In the genomic region with DNA sequence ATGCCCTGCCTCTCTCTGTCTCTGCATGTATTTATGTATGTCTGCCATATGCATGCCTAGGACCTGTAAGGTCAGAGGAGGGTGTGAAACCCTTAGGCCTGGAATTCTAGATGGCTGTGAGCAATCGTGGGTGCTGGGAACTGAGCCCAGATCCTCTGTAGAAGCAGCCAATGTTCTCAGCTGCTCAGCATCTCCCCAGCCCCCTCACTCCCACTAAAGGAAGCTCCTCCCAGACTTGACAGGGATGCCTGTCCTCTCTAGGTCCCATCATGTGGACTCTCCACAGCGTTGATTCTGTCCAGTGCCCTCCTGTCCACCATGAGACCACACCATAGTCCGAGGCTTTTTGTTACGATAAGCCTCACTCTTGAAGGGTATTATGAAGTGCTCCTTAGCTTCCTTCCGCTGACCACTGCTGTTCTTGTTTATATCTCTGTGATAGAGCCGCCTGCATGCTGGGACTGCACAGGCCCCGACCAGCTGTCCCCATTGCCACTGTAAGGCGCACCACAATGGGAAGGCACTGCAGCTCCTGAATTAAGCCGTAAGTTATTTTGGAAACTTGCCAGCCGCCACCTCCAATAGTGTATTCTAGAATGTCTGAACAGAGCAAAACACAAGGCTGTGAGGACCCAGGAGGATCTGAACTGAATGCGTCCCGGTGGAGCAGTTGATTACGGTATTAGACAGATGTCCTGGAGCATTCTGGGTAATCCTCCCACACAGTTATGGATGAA, we compare ENCODE assay signal across 12 mouse cellular contexts. TPM values are rescaled to one million over a fixed set of nuclear protein-coding genes. Genes with fewer than 3 reads are reported as not detected.
DNase-seq lines count a peak whose midpoint lies in the region; ATAC-seq and TF ChIP-seq lines count a peak whose summit lies in the region.
"Had no signal": no experiment of that assay in that cellular context is flagged by ENCODE, and none has a peak within 500 bp of the region (broad histone marks: within the 10 kb centered on the region; RNA-seq: fewer than 3 reads in every experiment).

No protein-coding gene starts in this region.

- H3K4me3 ChIP-seq in lung, embryonic 15.5 days: no peak overlapping the region
- no peak overlapping the region for H3K4me3 ChIP-seq in lung, postnatal 0 days (ENCODE audit: low read depth, low read length)
- H3K4me3 ChIP-seq: erythroblast, embryonic 14.5 days had no signal

- no peak overlapping the region for H3K4me2 ChIP-seq in lung, embryonic 15.5 days
- no peak overlapping the region for H3K4me2 ChIP-seq in lung, postnatal 0 days (replicated peaks; ENCODE audit: low read depth, low read length)

- WGBS in lung, embryonic 15.5 days: 49% methylated on average over 13 of the region's 13 CpGs
- WGBS in lung, postnatal 0 days: 55% methylated on average over 13 of the region's 13 CpGs

- TF ChIP-seq EP300 in lung, postnatal 0 days (IDR thresholded peaks at IDR 0.05): no peak

- 0 out of 2 replicates have a peak, but pooled peaks cover 3% of the 10 kb centered on the region for H3K4me1 ChIP-seq in lung, embryonic 15.5 days
- no peaks in the 10 kb centered on the region for H3K4me1 ChIP-seq in lung, postnatal 0 days (ENCODE audit: insufficient read depth, low read depth, low read length)

- no peaks in the 10 kb centered on the region for H3K27me3 ChIP-seq in lung, embryonic 15.5 days
- H3K27me3 ChIP-seq in lung, postnatal 0 days (replicated peaks; ENCODE audit: insufficient read depth, low read length): no peaks in the 10 kb centered on the region

- H3K27ac ChIP-seq in lung, embryonic 15.5 days: no peak overlapping the region
- H3K27ac ChIP-seq in lung, postnatal 0 days (ENCODE audit: low read length): no peak overlapping the region

- no peaks in the 10 kb centered on the region for H3K36me3 ChIP-seq in lung, embryonic 15.5 days
- H3K36me3 ChIP-seq in lung, postnatal 0 days (ENCODE audit: insufficient read depth, low read length): no peaks in the 10 kb centered on the region

- ATAC-seq in cerebellum, adult (ENCODE audit: insufficient number of reproducible peaks, low FRiP score, low TSS enrichment): no peak
- 0 out of 2 replicates have a peak, but pooled peaks have one; percentile 39 for ATAC-seq in lung, embryonic 15.5 days (ENCODE audit: borderline replicate concordance, extremely low read depth, low FRiP score, low TSS enrichment)
- no peak for ATAC-seq in lung, postnatal 0 days

- no peak overlapping the region for H3K9ac ChIP-seq in lung, embryonic 15.5 days
- H3K9ac ChIP-seq in lung, postnatal 0 days (replicated peaks; ENCODE audit: low read depth): no peak overlapping the region

- peak; percentile 25 to 37 for DNase-seq in cerebellum, postnatal 14 days
- no peak for DNase-seq in lung, postnatal 0 days (ENCODE audit: low spot score)
- DNase-seq in layer of hippocampus, adult 18-20 months (ENCODE audit: low spot score in 2 of 2): peak; percentile 49 to 75
- DNase-seq in retina, adult 2 months (ENCODE audit: low read depth, low spot score): peak; percentile 56
- no peak for DNase-seq in adrenal gland, postnatal 25 days
- DNase-seq in adrenal gland, adult 8-10 months: no peak

- no peak for TF ChIP-seq CTCF in lung, postnatal 0 days (IDR thresholded peaks at IDR 0.05)

- H3K9me3 ChIP-seq in lung, embryonic 15.5 days: no peaks in the 10 kb centered on the region
- H3K9me3 ChIP-seq in lung, postnatal 0 days (ENCODE audit: low read length): no peaks in the 10 kb centered on the region

RNA-seq across cellular contexts. Expression of a gene that starts 40.4 kb away (rescaled TPM):
- not detected in 2 replicates for polyA plus RNA-seq in lung, embryonic 15.5 days (2015; fragmentation: Nextera tagmentation; extraction: Ambion mirVana)
- not detected in 2 replicates for polyA plus RNA-seq in lung, postnatal 0 days (2015; fragmentation: Nextera tagmentation; extraction: Ambion mirVana)
- total RNA-seq in layer of hippocampus, adult 18-20 months (2021): not detected
- total RNA-seq in adrenal gland, postnatal 25 days (2021): not detected in 2 replicates
- not detected for total RNA-seq in adrenal gland, adult 8-10 months (2022)
- total RNA-seq: layer of hippocampus, postnatal 14 days had no signal
- polyA plus RNA-seq: erythroblast, embryonic 14.5 days; heart, embryonic 14.5 days; small intestine, adult 2 months had no signal

RNA-seq across cellular contexts. Expression of a gene that starts 42.2 kb away (rescaled TPM):
- polyA plus RNA-seq in lung, embryonic 15.5 days (2015; fragmentation: Nextera tagmentation; extraction: Ambion mirVana): 0.26 and 0.29 TPM in 2 replicates
- polyA plus RNA-seq in lung, postnatal 0 days (2015; fragmentation: Nextera tagmentation; extraction: Ambion mirVana): 1.1 and 4.4 TPM in 2 replicates
- total RNA-seq in layer of hippocampus, adult 18-20 months (2021): under 1 TPM; 0.82 to 0.89 TPM
- 0.15 TPM in 1 of 2 replicates, not detected in the other for total RNA-seq in adrenal gland, postnatal 25 days (2021)
- total RNA-seq in adrenal gland, adult 8-10 months (2022): under 1 TPM in 3 of 4 experiments, not detected in 1; 0.27 to 0.43 (median 0.28) TPM
- polyA plus RNA-seq: erythroblast, embryonic 14.5 days had no signal

RNA-seq across cellular contexts. Expression of a gene that starts 42.3 kb away (rescaled TPM):
- 423 and 449 TPM in 2 replicates for polyA plus RNA-seq in lung, embryonic 15.5 days (2015; fragmentation: Nextera tagmentation; extraction: Ambion mirVana)
- 229 and 241 TPM in 2 replicates for polyA plus RNA-seq in lung, postnatal 0 days (2015; fragmentation: Nextera tagmentation; extraction: Ambion mirVana)
- 100 to 1,000 TPM; 241 to 256 TPM for total RNA-seq in layer of hippocampus, adult 18-20 months (2021)
- total RNA-seq in adrenal gland, postnatal 25 days (2021): 284 and 290 TPM in 2 replicates
- total RNA-seq in adrenal gland, adult 8-10 months (2022): 100 to 1,000 TPM; 239 to 338 (median 269) TPM

Comparison
In these comparisons a context has a peak if more than half of its experiments do, and no peak if none do; other contexts are left out.
1. DNase-seq: peak in cerebellum, postnatal 14 days (2 of 2), layer of hippocampus, adult 18-20 months (2 of 2) and retina, adult 2 months (single experiment); none in lung, postnatal 0 days (single experiment), adrenal gland, postnatal 25 days (single experiment) and adrenal gland, adult 8-10 months (single experiment).